Mouse (Mus musculus): ENCODE results near the gene Dab2ip. TPM values are rescaled to one million over a fixed set of nuclear protein-coding genes. Genes with fewer than 3 reads are reported as not detected.

Dab2ip gene
- polyA plus RNA-seq, 1 experiment: 28.5 TPM

DNA sequence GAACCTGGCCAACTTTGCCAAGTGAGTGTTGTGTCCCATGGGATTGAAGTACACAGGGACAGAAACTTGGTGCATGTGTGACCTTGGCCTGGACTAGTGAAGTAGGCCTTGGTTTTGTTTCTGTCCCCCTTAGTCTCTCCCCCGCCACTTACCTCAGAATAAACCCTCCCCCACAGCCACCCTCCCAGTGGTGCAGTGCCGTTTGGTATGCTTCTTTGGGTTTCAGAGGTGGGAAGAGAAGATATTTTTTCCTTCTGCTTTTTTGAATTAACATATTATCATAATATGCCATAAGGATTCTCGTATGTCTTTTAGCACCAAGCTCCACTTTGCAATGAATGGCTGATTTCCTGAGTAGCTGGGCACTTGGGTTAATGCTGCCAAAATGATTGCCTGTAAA is 157.4 kb downstream of the Dab2ip start:
- H3K27ac ChIP-seq (ENCODE audit: control insufficient read depth, insufficient read depth, low read depth, low read length): no peak overlapping the region
- TF ChIP-seq POLR2A (IDR thresholded peaks at IDR 0.05; ENCODE audit: control insufficient read depth, low read depth, low read length): no peak
- no peaks in the 10 kb centered on the region for H3K36me3 ChIP-seq (ENCODE audit: control insufficient read depth, insufficient read depth, low read length)
- no peaks in the 10 kb centered on the region for H3K27me3 ChIP-seq (ENCODE audit: control insufficient read depth, insufficient read depth, low read length)
- H3K4me1 ChIP-seq (ENCODE audit: control insufficient read depth, insufficient read depth, low read length): no peaks in the 10 kb centered on the region
- no peak overlapping the region for H3K4me3 ChIP-seq (ENCODE audit: control insufficient read depth, low read depth, low read length)

DNA sequence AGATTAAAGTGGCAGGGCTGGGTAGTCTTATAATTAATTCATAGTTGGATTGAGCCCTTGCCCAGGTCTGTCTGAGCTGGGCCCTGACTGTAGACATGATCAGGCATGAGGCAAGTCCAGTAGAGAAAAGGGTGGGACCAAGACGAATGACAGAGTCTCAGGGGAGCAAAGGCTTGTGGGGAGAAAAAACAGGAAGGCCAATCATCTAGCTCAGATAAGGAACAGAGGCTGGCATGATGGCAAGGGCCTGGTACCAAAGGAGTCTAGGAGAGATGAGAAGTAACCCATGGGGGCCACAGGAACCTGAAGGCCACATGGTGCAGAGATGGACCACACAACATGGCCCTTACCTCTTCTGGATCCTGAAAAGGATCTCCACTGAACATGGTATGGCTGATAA is 158.1 kb downstream of the Dab2ip start:
- no peaks in the 10 kb centered on the region for H3K4me1 ChIP-seq (ENCODE audit: control insufficient read depth, insufficient read depth, low read length)

GRCm38 (mm10) chr2:35718003-35718500 is 160.0 kb downstream of the Dab2ip start:
- H3K4me3 ChIP-seq (ENCODE audit: control insufficient read depth, low read depth, low read length): no peak overlapping the region
- H3K27ac ChIP-seq (ENCODE audit: control insufficient read depth, insufficient read depth, low read depth, low read length): no peak overlapping the region
- H3K27me3 ChIP-seq (ENCODE audit: control insufficient read depth, insufficient read depth, low read length): no peaks in the 10 kb centered on the region
- no peak for TF ChIP-seq POLR2A (IDR thresholded peaks at IDR 0.05; ENCODE audit: control insufficient read depth, low read depth, low read length)
- H3K36me3 ChIP-seq (ENCODE audit: control insufficient read depth, insufficient read depth, low read length): no peaks in the 10 kb centered on the region
- no peaks in the 10 kb centered on the region for H3K4me1 ChIP-seq (ENCODE audit: control insufficient read depth, insufficient read depth, low read length)

More for the DNA sequence above, 158.1 kb downstream of the Dab2ip start:
- TF ChIP-seq POLR2A (IDR thresholded peaks at IDR 0.05; ENCODE audit: control insufficient read depth, low read depth, low read length) (no peak), CTCF (IDR thresholded peaks at IDR 0.05; ENCODE audit: control insufficient read depth, insufficient read depth, insufficient replicate concordance, low read depth, low read length) (no peak)
- Histone ChIP-seq H3K36me3 (ENCODE audit: control insufficient read depth, insufficient read depth, low read length) (no peaks in the 10 kb centered on the region), H3K4me3 (ENCODE audit: control insufficient read depth, low read depth, low read length) (no peak overlapping the region), H3K27ac (ENCODE audit: control insufficient read depth, insufficient read depth, low read depth, low read length) (no peak overlapping the region), H3K27me3 (ENCODE audit: control insufficient read depth, insufficient read depth, low read length) (no peaks in the 10 kb centered on the region)

GRCm38 (mm10) chr2:35718662-35719061 is 160.6 kb downstream of the Dab2ip start:
- Histone ChIP-seq H3K27ac (ENCODE audit: control insufficient read depth, insufficient read depth, low read depth, low read length) (no peak overlapping the region), H3K4me3 (ENCODE audit: control insufficient read depth, low read depth, low read length) (no peak overlapping the region), H3K4me1 (ENCODE audit: control insufficient read depth, insufficient read depth, low read length) (no peaks in the 10 kb centered on the region), H3K27me3 (ENCODE audit: control insufficient read depth, insufficient read depth, low read length) (no peaks in the 10 kb centered on the region), H3K36me3 (ENCODE audit: control insufficient read depth, insufficient read depth, low read length) (no peaks in the 10 kb centered on the region)
- TF ChIP-seq CTCF (IDR thresholded peaks at IDR 0.05; ENCODE audit: control insufficient read depth, insufficient read depth, insufficient replicate concordance, low read depth, low read length) (no peak), POLR2A (IDR thresholded peaks at IDR 0.05; ENCODE audit: control insufficient read depth, low read depth, low read length) (no peak)

- TF ChIP-seq POLR2A (IDR thresholded peaks at IDR 0.05; ENCODE audit: control insufficient read depth, low read depth, low read length): no peak
- TF ChIP-seq CTCF (IDR thresholded peaks at IDR 0.05; ENCODE audit: control insufficient read depth, insufficient read depth, insufficient replicate concordance, low read depth, low read length): no peak
- no peaks in the 10 kb centered on the region for H3K36me3 ChIP-seq (ENCODE audit: control insufficient read depth, insufficient read depth, low read length)
- no peak overlapping the region for H3K4me3 ChIP-seq (ENCODE audit: control insufficient read depth, low read depth, low read length)
- no peaks in the 10 kb centered on the region for H3K27me3 ChIP-seq (ENCODE audit: control insufficient read depth, insufficient read depth, low read length)
- no peak overlapping the region for H3K27ac ChIP-seq (ENCODE audit: control insufficient read depth, insufficient read depth, low read depth, low read length)
- no peaks in the 10 kb centered on the region for H3K4me1 ChIP-seq (ENCODE audit: control insufficient read depth, insufficient read depth, low read length)
These were observed 161.4 kb downstream of the Dab2ip start for GRCm38 (mm10) chr2:35719230-35720005.

DNA sequence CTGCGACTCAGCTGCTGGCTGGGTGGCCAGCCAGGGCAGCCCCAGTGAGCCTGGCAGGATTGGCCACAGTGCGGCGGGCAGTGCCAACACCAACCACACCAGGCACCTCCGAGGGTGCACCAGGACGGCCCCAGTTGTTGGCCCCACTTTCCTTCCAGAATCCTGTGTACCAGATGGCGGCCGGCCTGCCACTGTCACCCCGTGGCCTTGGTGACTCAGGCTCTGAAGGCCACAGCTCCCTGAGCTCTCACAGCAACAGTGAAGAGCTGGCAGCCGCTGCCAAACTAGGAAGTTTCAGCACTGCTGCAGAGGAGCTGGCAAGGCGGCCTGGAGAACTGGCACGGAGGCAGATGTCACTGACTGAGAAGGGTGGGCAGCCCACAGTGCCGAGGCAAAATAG is 162.0 kb downstream of the Dab2ip start:
- H3K27ac ChIP-seq (ENCODE audit: control insufficient read depth, insufficient read depth, low read depth, low read length): no peak overlapping the region
- H3K4me1 ChIP-seq (ENCODE audit: control insufficient read depth, insufficient read depth, low read length): no peaks in the 10 kb centered on the region
- H3K36me3 ChIP-seq (ENCODE audit: control insufficient read depth, insufficient read depth, low read length): no peaks in the 10 kb centered on the region
- no peak for TF ChIP-seq CTCF (IDR thresholded peaks at IDR 0.05; ENCODE audit: control insufficient read depth, insufficient read depth, insufficient replicate concordance, low read depth, low read length)
- TF ChIP-seq POLR2A (IDR thresholded peaks at IDR 0.05; ENCODE audit: control insufficient read depth, low read depth, low read length): no peak
- no peak overlapping the region for H3K4me3 ChIP-seq (ENCODE audit: control insufficient read depth, low read depth, low read length)
- H3K27me3 ChIP-seq (ENCODE audit: control insufficient read depth, insufficient read depth, low read length): no peaks in the 10 kb centered on the region

DNA sequence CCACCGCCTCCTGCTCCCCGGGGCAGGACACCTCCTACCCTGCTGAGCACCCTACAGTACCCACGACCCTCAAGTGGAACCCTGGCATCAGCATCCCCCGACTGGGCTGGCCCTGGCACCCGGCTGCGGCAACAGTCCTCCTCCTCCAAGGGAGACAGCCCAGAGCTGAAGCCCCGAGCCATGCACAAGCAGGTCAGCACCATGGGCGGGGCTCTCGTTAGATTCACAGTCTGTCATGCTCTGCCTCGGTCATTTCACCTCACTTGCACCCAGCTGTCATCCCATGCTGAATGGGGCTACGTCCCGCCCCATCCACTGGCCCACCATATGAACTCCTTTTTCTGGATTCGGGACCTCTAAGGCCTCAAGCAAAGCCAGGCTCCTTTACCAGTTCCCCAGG is 162.5 kb downstream of the Dab2ip start:
- no peak overlapping the region for H3K4me3 ChIP-seq (ENCODE audit: control insufficient read depth, low read depth, low read length)
- H3K27ac ChIP-seq (ENCODE audit: control insufficient read depth, insufficient read depth, low read depth, low read length): no peak overlapping the region
- H3K4me1 ChIP-seq (ENCODE audit: control insufficient read depth, insufficient read depth, low read length): no peaks in the 10 kb centered on the region
- no peak for TF ChIP-seq POLR2A (IDR thresholded peaks at IDR 0.05; ENCODE audit: control insufficient read depth, low read depth, low read length)
- TF ChIP-seq CTCF (IDR thresholded peaks at IDR 0.05; ENCODE audit: control insufficient read depth, insufficient read depth, insufficient replicate concordance, low read depth, low read length): no peak
- no peaks in the 10 kb centered on the region for H3K36me3 ChIP-seq (ENCODE audit: control insufficient read depth, insufficient read depth, low read length)
- no peaks in the 10 kb centered on the region for H3K27me3 ChIP-seq (ENCODE audit: control insufficient read depth, insufficient read depth, low read length)

Data from testis, adult 2 months (tissue).